Mouse (Mus musculus): Measurements from ENCODE around the gene Ldhd. TPM values are rescaled to one million over a fixed set of nuclear protein-coding genes. Genes with fewer than 3 reads are reported as not detected.
"Not testable (repeated sequence)": the region's sequence is repeated elsewhere in the genome, so short reads cannot be mapped to it uniquely, and the experiment has no call there.

The Ldhd gene
- polyA plus RNA-seq, 1 experiment: 1.8 TPM

DNA sequence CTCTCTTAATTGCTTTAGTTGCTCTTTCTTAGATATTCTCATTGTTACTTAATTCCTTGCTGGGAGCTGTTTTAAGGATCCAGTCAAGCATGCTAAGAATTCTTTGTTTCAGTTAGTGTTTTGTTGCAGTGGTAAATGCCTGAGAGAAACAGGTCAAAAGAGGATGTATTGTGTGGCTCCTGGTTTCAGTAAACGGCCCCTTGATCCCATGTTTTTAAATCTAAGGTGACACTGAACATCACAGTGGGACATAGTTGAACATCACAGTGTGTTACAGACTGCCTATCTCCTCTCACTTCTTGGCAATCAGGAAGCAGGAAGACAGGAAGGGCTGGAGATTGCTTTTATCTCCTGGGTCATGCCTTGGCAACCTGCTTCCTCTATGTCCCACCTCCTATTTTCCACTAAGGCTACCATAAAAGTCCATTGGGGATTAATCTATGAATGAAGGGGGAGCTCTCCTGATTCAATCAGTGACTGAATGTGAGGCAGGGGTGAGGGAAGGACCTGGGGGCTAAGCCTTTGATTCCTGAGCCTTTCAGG is 27.2 kb upstream of the Ldhd start:
- TF ChIP-seq POLR2A (IDR thresholded peaks at IDR 0.05; ENCODE audit: low read depth, low read length) (no peak), CTCF (IDR thresholded peaks at IDR 0.05; ENCODE audit: extremely low read depth, insufficient read depth, insufficient read length, insufficient replicate concordance) (no peak)
- H3K27ac ChIP-seq (ENCODE audit: insufficient read depth, low read length): no peak overlapping the region
- 41% methylated on average over 1 of the region's 1 CpGs for WGBS
- 0 out of 2 replicates have a peak, but pooled peaks cover 2% of the 10 kb centered on the region for H3K36me3 ChIP-seq (ENCODE audit: control insufficient read depth, insufficient read depth, low read length)
- DNase-seq (ENCODE audit: low read depth in 1 of 2, low spot score in 2 of 2): no peak
- no peaks in the 10 kb centered on the region for H3K27me3 ChIP-seq (ENCODE audit: control insufficient read depth, insufficient read depth, low read length)
- H3K4me1 ChIP-seq (ENCODE audit: control insufficient read depth, insufficient read depth, insufficient read length): peaks cover 6% of the 10 kb centered on the region
- H3K4me3 ChIP-seq (ENCODE audit: extremely low read depth, insufficient read depth, insufficient read length): no peak overlapping the region

- H3K36me3 ChIP-seq (ENCODE audit: control insufficient read depth, insufficient read depth, low read length): no peaks in the 10 kb centered on the region
- H3K27me3 ChIP-seq (ENCODE audit: control insufficient read depth, insufficient read depth, low read length): no peaks in the 10 kb centered on the region
- DNase-seq (ENCODE audit: low read depth in 1 of 2, low spot score in 2 of 2): no peak
- peaks cover 2% of the 10 kb centered on the region for H3K4me1 ChIP-seq (ENCODE audit: control insufficient read depth, insufficient read depth, insufficient read length)
- TF ChIP-seq POLR2A (IDR thresholded peaks at IDR 0.05; ENCODE audit: low read depth, low read length) (no peak), CTCF (IDR thresholded peaks at IDR 0.05; ENCODE audit: extremely low read depth, insufficient read depth, insufficient read length, insufficient replicate concordance) (no peak)
- H3K4me3 ChIP-seq (ENCODE audit: extremely low read depth, insufficient read depth, insufficient read length): no peak overlapping the region
- no peak overlapping the region for H3K27ac ChIP-seq (ENCODE audit: insufficient read depth, low read length)
- 94% methylated on average over 2 of the region's 2 CpGs for WGBS
These were observed 23.4 kb upstream of the Ldhd start for GRCm38 (mm10) chr8:111653524-111653923.

DNA sequence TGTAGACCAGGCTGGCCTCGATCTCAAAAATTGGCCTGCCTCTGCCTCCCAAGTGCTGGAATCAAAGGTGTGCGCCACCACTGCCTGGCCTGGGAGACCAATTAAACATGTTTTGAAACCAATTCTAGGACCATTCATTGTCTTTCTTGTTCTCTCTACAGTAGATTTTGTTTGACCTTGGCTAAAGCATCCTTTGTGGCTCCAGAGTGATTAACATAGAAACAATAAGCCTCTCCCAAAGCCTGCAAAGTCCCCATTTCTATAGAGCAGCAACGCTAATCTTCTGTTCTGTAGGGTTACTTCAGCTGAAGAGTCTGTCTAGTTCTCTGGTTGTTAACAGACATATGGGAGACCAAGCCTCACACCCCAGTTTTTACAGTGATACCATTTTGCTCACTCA is 20.5 kb upstream of the Ldhd start:
- Histone ChIP-seq H3K27me3 (ENCODE audit: control insufficient read depth, insufficient read depth, low read length) (no peaks in the 10 kb centered on the region), H3K4me1 (ENCODE audit: control insufficient read depth, insufficient read depth, insufficient read length) (peaks cover 3% of the 10 kb centered on the region; the same call in 1 of the 2 replicates), H3K27ac (ENCODE audit: insufficient read depth, low read length) (no peak overlapping the region), H3K4me3 (ENCODE audit: extremely low read depth, insufficient read depth, insufficient read length) (no peak overlapping the region), H3K36me3 (ENCODE audit: control insufficient read depth, insufficient read depth, low read length) (no peaks in the 10 kb centered on the region)
- WGBS: 93% methylated on average over 3 of the region's 3 CpGs
- TF ChIP-seq POLR2A (IDR thresholded peaks at IDR 0.05; ENCODE audit: low read depth, low read length): no peak
- TF ChIP-seq CTCF (IDR thresholded peaks at IDR 0.05; ENCODE audit: extremely low read depth, insufficient read depth, insufficient read length, insufficient replicate concordance): no peak
- DNase-seq (ENCODE audit: low read depth in 1 of 2, low spot score in 2 of 2): no peak

GRCm38 (mm10) chr8:111648834-111649233 is 18.7 kb upstream of the Ldhd start:
- TF ChIP-seq POLR2A (IDR thresholded peaks at IDR 0.05; ENCODE audit: low read depth, low read length): no peak
- TF ChIP-seq CTCF (IDR thresholded peaks at IDR 0.05; ENCODE audit: extremely low read depth, insufficient read depth, insufficient read length, insufficient replicate concordance): no peak
- Histone ChIP-seq H3K27ac (ENCODE audit: insufficient read depth, low read length) (no peak overlapping the region), H3K27me3 (ENCODE audit: control insufficient read depth, insufficient read depth, low read length) (no peaks in the 10 kb centered on the region), H3K4me1 (ENCODE audit: control insufficient read depth, insufficient read depth, insufficient read length) (peaks cover 6% of the 10 kb centered on the region; the same call in 1 of the 2 replicates), H3K36me3 (ENCODE audit: control insufficient read depth, insufficient read depth, low read length) (no peaks in the 10 kb centered on the region), H3K4me3 (ENCODE audit: extremely low read depth, insufficient read depth, insufficient read length) (no peak overlapping the region)
- no peak for DNase-seq (ENCODE audit: low read depth in 1 of 2, low spot score in 2 of 2)
- WGBS: 82% methylated on average over 2 of the region's 2 CpGs

- WGBS: 58% methylated on average over 8 of the region's 8 CpGs
- no peaks in the 10 kb centered on the region for H3K27me3 ChIP-seq (ENCODE audit: control insufficient read depth, insufficient read depth, low read length)
- H3K4me3 ChIP-seq (ENCODE audit: extremely low read depth, insufficient read depth, insufficient read length): no peak overlapping the region; the same call in 1 of the 2 replicates
- H3K4me1 ChIP-seq (ENCODE audit: control insufficient read depth, insufficient read depth, insufficient read length): peaks cover 13% of the 10 kb centered on the region; the same call in 1 of the 2 replicates
- no peak for TF ChIP-seq CTCF (IDR thresholded peaks at IDR 0.05; ENCODE audit: extremely low read depth, insufficient read depth, insufficient read length, insufficient replicate concordance)
- TF ChIP-seq POLR2A (IDR thresholded peaks at IDR 0.05; ENCODE audit: low read depth, low read length): no peak
- no peak overlapping the region; the same call in 1 of the 2 replicates for H3K27ac ChIP-seq (ENCODE audit: insufficient read depth, low read length)
- DNase-seq (ENCODE audit: low read depth in 1 of 2, low spot score in 2 of 2): peak in 1 of 2 experiments; percentile 23
- no peaks in the 10 kb centered on the region for H3K36me3 ChIP-seq (ENCODE audit: control insufficient read depth, insufficient read depth, low read length)
These were observed 15.5 kb upstream of the Ldhd start for GRCm38 (mm10) chr8:111645715-111646114.

GRCm38 (mm10) chr8:111644286-111645051 is 14.3 kb upstream of the Ldhd start:
- Histone ChIP-seq H3K4me1 (ENCODE audit: control insufficient read depth, insufficient read depth, insufficient read length) (peaks cover 13% of the 10 kb centered on the region; the same call in 1 of the 2 replicates), H3K4me3 (ENCODE audit: extremely low read depth, insufficient read depth, insufficient read length) (peak overlapping the region; percentile 90), H3K27ac (ENCODE audit: insufficient read depth, low read length) (peak overlapping the region; percentile 99)
- 16% methylated on average over 12 of the region's 12 CpGs for WGBS
- H3K36me3 ChIP-seq (ENCODE audit: control insufficient read depth, insufficient read depth, low read length); H3K27me3 ChIP-seq (ENCODE audit: control insufficient read depth, insufficient read depth, low read length): not testable (repeated sequence)
- DNase-seq (ENCODE audit: low read depth in 1 of 2, low spot score in 2 of 2): peak; percentile 70 to 73

All from spleen, adult 2 months (tissue).